8 mouse cellular contexts compared by ENCODE assay signal in the genomic region with DNA sequence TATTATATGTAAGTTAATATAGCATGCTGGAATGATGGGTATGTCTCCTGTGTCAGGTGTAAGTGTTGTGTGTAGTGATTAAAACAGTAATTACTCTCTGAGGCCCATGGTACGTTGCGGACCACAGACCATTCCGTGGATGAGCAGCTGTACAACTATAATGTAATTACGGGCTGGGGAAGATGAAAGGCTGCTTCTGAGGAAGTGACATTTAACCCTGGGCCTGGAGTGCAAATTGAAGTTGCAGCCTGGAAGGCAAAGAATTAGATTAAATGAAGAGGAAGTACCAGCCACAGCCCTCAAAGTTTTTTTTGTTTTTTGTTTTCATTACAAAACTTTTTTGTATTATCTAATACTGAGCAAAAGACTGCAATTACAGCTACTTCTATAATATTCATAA. TPM values are rescaled to one million over a fixed set of nuclear protein-coding genes. Genes with fewer than 3 reads are reported as not detected.
A peak's percentile ranks its signal among the peaks of the same experiment; 100 is the strongest.
DNase-seq lines count a peak whose midpoint lies in the region; ATAC-seq and TF ChIP-seq lines count a peak whose summit lies in the region.

No protein-coding gene starts in this region.

- H3K27me3 ChIP-seq in liver, adult 2 months (ENCODE audit: control insufficient read depth, insufficient read depth, low read length) = no peaks in the 10 kb centered on the region
- H3K27me3 ChIP-seq in intestine, postnatal 0 days (replicated peaks; ENCODE audit: control insufficient read depth, insufficient read depth, low read length) = no peaks in the 10 kb centered on the region
- no peaks in the 10 kb centered on the region for H3K27me3 ChIP-seq in neural tube, embryonic 13.5 days

- H3K9ac ChIP-seq in liver, adult 2 months (ENCODE audit: low read depth, low read length) = 0 out of 2 replicates have a peak overlapping the region, but pooled peaks have one; percentile 52
- 0 out of 2 replicates have a peak overlapping the region, but pooled peaks have one; percentile 50 for H3K9ac ChIP-seq in intestine, postnatal 0 days (ENCODE audit: low read depth, low read length)
- H3K9ac ChIP-seq in neural tube, embryonic 13.5 days = peak overlapping the region; percentile 77

- 65% methylated on average over 4 of the region's 4 CpGs for WGBS in liver, adult 2 months
- 30% methylated on average over 4 of the region's 4 CpGs for WGBS in intestine, postnatal 0 days
- 15% methylated on average over 4 of the region's 4 CpGs for WGBS in neural tube, embryonic 13.5 days

- peaks cover 2% of the 10 kb centered on the region; the same call in 1 of the 2 replicates for H3K79me2 ChIP-seq in liver, adult 2 months (ENCODE audit: control insufficient read depth, insufficient read depth, low read length)

- H3K4me3 ChIP-seq in liver, adult 2 months (ENCODE audit: insufficient read depth, low read depth, low read length) = 0 out of 2 replicates have a peak overlapping the region, but pooled peaks have one; percentile 22
- peak overlapping the region; percentile 62; the same call in 1 of the 2 replicates for H3K4me3 ChIP-seq in intestine, postnatal 0 days (ENCODE audit: low read depth, low read length)
- H3K4me3 ChIP-seq in neural tube, embryonic 13.5 days = peak overlapping the region; percentile 58

- no peak for DNase-seq in liver, adult 2 months (ENCODE audit: extremely low read depth, low read depth, low spot score)
- DNase-seq in liver = no peak
- DNase-seq in embryo, embryonic 9.5 days (ENCODE audit: extremely low spot score) = peak; percentile 8
- no peak for DNase-seq in Muller cell, postnatal 12 days (ENCODE audit: inconsistent ontology term)
- no peak for DNase-seq in cerebellum, postnatal 36 days
- no peak for DNase-seq in layer of hippocampus, adult 9-10 months (ENCODE audit: low spot score)

- peaks cover 10% of the 10 kb centered on the region for H3K4me1 ChIP-seq in liver, adult 2 months (ENCODE audit: control insufficient read depth, insufficient read depth, low read length)
- H3K4me1 ChIP-seq in intestine, postnatal 0 days (replicated peaks; ENCODE audit: control insufficient read depth, insufficient read depth, low read length) = peaks cover 3% of the 10 kb centered on the region; the same call in 1 of the 2 replicates
- H3K4me1 ChIP-seq in neural tube, embryonic 13.5 days (replicated peaks) = peaks cover 12% of the 10 kb centered on the region

- H3K36me3 ChIP-seq in liver, adult 2 months (ENCODE audit: control insufficient read depth, insufficient read depth, low read length) = peaks cover 20% of the 10 kb centered on the region
- H3K36me3 ChIP-seq in intestine, postnatal 0 days (ENCODE audit: control insufficient read depth, insufficient read depth) = peaks cover 18% of the 10 kb centered on the region
- peaks cover 30% of the 10 kb centered on the region for H3K36me3 ChIP-seq in neural tube, embryonic 13.5 days

- TF ChIP-seq CTCF in liver, adult 2 months (IDR thresholded peaks at IDR 0.05; ENCODE audit: low read depth, low read length) = no peak
- no peak for TF ChIP-seq CTCF in intestine, postnatal 0 days (IDR thresholded peaks at IDR 0.05; ENCODE audit: low read depth)

- no peak overlapping the region for H3K27ac ChIP-seq in liver, adult 2 months (replicated peaks; ENCODE audit: insufficient read depth, low read depth, low read length)
- no peak overlapping the region for H3K27ac ChIP-seq in intestine, postnatal 0 days (ENCODE audit: low read depth, low read length)
- H3K27ac ChIP-seq in neural tube, embryonic 13.5 days (replicated peaks) = no peak overlapping the region

- no peak for TF ChIP-seq POLR2A in liver, adult 2 months (IDR thresholded peaks at IDR 0.05; ENCODE audit: extremely low read depth, insufficient read depth, low read length)

- no peaks in the 10 kb centered on the region for H3K9me3 ChIP-seq in intestine, postnatal 0 days (ENCODE audit: control insufficient read depth)
- no peaks in the 10 kb centered on the region for H3K9me3 ChIP-seq in neural tube, embryonic 13.5 days

- peak overlapping the region; percentile 69 for H3K4me2 ChIP-seq in intestine, postnatal 0 days (replicated peaks; ENCODE audit: low read depth)
- peak overlapping the region; percentile 68 for H3K4me2 ChIP-seq in neural tube, embryonic 13.5 days

- no peak for ATAC-seq in intestine, postnatal 0 days
- no peak for ATAC-seq in neural tube, embryonic 13.5 days (ENCODE audit: low read depth)

RNA-seq across cellular contexts. Expression of gene Ndufaf4, which starts 1.3 kb away (rescaled TPM):
- 10.8 and 12.7 TPM in 2 replicates for total RNA-seq in liver, adult 2 months (2014; rRNA removed)
- polyA plus RNA-seq in liver, adult 2 months (2012; rRNA removed) = 3.4 and 4.0 TPM in 2 replicates
- 47.3 and 48.8 TPM in 2 replicates for polyA plus RNA-seq in intestine, postnatal 0 days (2015; fragmentation: Nextera tagmentation; extraction: Ambion mirVana)
- 63.0 and 67.0 TPM in 2 replicates for polyA plus RNA-seq in neural tube, embryonic 13.5 days (2015; fragmentation: Nextera tagmentation; extraction: Ambion mirVana)

RNA-seq across cellular contexts. Expression of gene Klhl32, which starts 48.2 kb away (rescaled TPM):
- total RNA-seq in liver, adult 2 months (2014; rRNA removed) = 0.07 and 0.18 TPM in 2 replicates
- 0.05 TPM in 1 of 2 replicates, not detected in the other for polyA plus RNA-seq in liver, adult 2 months (2012; rRNA removed)
- 2.6 and 2.8 TPM in 2 replicates for polyA plus RNA-seq in intestine, postnatal 0 days (2015; fragmentation: Nextera tagmentation; extraction: Ambion mirVana)
- polyA plus RNA-seq in neural tube, embryonic 13.5 days (2015; fragmentation: Nextera tagmentation; extraction: Ambion mirVana) = 23.5 and 24.3 TPM in 2 replicates
